Mouse (Mus musculus) common myeloid progenitor, adult 5-6 weeks (primary cell): ENCODE measurements around the gene Tjp2. TPM values are rescaled to one million over a fixed set of nuclear protein-coding genes. Genes with fewer than 3 reads are reported as not detected.
A peak's percentile ranks its signal among the peaks of the same experiment; 100 is the strongest.
"Not testable (repeated sequence)": the region's sequence is repeated elsewhere in the genome, so short reads cannot be mapped to it uniquely, and the experiment has no call there.

Source experiments
- ATAC-seq: replicated peaks from 2 replicates; pipeline ENCODE4 v1.8.0; 2016; ENCODE audit warnings: low read depth, mild to moderate bottlenecking, moderate TSS enrichment, inconsistent platforms; ENCODE audit not compliant: poor library complexity, severe bottlenecking
- total RNA-seq: library from RNA; stranded (forward); fragments of 200-1000, 187-1606 nt; gene quantifications from 2 replicates; pipeline ENCODE4 v1.2.3, GENCODE M21; 2017

Tjp2 gene
- 5.8 and 6.3 TPM in 2 replicates for total RNA-seq

GRCm38 (mm10) chr19:24224500-24225304, at the start of gene Tjp2:
Tjp2 (minus strand) TSS chr19:24225030.
- peak; percentile 71 for ATAC-seq

DNA sequence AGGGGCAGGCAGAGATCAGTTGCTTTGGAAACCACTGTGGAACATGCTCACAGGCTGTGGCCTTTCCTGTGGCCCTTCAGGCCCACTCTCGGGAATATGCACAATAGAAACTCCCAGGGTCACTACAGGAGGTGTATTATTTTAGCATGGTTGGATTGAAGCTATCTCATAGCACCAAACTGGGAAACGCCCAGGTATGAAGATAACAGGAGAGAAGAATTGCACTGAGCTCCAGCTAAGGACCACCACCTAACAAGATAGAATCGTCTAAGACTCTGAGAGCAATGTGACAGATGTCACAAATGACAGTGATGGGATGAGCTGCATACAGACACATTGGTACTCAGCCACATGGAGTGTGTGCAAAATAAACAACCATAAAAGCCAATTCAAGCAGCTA, 49.5 kb upstream of the Tjp2 start:
- ATAC-seq: no peak

- peak; percentile 96 for ATAC-seq
Measured at GRCm38 (mm10) chr19:24271746-24272426, 47.1 kb upstream of the Tjp2 start.

- no peak for ATAC-seq
Measured at GRCm38 (mm10) chr19:24271326-24271725, 46.5 kb upstream of the Tjp2 start.

GRCm38 (mm10) chr19:24268531-24268930, 43.7 kb upstream of the Tjp2 start:
- no peak for ATAC-seq

DNA sequence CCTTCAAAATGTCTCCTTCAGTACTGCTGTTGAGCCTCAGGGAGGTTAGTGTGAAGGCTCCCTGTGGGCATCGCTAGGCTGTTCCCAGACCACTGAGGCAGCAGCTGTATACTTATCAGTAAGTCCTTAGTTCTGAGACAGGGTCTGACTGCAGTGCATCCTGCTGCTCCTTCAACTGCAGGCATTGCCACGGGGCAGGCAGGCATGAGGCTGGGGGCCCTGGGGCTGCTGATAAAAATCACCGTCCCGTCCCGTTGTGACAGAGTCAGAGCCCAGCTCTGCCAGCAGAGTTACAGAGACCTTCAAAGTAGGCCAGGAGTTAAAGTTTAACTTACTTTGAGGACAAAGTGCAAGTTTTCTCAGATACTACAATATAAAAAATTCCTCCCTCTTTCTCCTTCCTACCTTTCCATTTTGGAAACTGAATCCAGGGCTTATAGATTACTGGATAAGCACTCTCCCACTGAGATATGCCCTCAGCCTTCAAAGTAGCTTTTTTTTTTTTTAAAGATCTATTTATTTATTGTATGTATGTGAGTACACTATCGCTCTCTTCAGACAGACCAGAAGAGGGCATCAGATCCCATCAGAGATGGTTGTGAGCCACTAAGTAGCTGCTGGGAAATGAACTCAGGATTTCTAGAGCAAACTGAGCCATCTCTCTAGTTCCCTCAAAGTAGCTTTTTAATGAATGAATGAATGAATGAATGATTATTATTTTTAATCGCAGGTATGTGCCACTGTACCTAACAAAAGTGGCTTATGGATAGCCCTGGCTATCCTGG, 41.4 kb upstream of the Tjp2 start:
- ATAC-seq: no peak

GRCm38 (mm10) chr19:24264991-24265390, 40.2 kb upstream of the Tjp2 start:
- ATAC-seq: peak; percentile 98

- ATAC-seq: no peak
Measured at GRCm38 (mm10) chr19:24262736-24263135, 37.9 kb upstream of the Tjp2 start.

GRCm38 (mm10) chr19:24259390-24260351, 34.8 kb upstream of the Tjp2 start:
- ATAC-seq: no peak

GRCm38 (mm10) chr19:24258368-24258767, 33.5 kb upstream of the Tjp2 start:
- ATAC-seq: no peak

GRCm38 (mm10) chr19:24257962-24258361, 33.1 kb upstream of the Tjp2 start:
- no peak for ATAC-seq

GRCm38 (mm10) chr19:24253657-24254260, 28.9 kb upstream of the Tjp2 start:
- ATAC-seq: no peak

DNA sequence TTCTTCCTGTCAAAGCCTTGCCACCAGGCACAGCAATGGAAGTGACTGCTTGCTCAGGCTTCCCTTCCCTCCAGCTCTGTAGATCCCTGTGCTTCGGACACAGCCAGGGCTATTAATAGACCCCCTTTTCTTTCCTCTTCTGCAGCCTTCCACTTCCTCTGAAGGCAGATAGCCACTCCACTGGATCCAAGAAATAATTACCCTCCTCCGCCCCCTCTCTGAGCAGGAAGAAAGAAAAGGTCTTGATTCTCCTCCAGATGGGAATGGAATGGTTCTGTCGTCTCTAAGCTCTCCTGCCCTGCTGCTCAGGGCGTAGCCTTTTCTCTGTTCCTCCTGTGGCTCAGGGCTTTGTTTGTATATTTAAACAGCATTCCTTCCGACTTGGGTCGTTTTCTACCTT, 27.0 kb upstream of the Tjp2 start:
- ATAC-seq: no peak

DNA sequence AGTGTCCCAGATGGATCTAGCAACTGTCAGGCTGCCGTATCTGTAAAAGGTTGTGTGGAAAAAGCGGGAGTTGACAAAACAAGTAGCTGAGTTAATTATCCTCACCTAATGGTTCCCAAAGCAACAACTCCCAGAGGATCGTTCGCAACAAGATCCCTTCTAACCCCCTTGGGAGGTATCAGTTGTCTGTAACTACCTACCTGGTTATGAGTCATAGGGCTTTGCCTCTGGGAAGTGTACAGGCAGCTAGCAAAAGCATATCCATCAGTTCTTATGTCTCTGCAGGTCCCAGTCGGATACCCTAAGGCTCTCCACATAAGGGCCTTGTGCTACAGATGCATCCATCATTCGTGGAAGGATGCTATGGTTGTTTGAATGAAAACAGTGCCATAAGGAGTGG, 18.5 kb upstream of the Tjp2 start:
- no peak for ATAC-seq

DNA sequence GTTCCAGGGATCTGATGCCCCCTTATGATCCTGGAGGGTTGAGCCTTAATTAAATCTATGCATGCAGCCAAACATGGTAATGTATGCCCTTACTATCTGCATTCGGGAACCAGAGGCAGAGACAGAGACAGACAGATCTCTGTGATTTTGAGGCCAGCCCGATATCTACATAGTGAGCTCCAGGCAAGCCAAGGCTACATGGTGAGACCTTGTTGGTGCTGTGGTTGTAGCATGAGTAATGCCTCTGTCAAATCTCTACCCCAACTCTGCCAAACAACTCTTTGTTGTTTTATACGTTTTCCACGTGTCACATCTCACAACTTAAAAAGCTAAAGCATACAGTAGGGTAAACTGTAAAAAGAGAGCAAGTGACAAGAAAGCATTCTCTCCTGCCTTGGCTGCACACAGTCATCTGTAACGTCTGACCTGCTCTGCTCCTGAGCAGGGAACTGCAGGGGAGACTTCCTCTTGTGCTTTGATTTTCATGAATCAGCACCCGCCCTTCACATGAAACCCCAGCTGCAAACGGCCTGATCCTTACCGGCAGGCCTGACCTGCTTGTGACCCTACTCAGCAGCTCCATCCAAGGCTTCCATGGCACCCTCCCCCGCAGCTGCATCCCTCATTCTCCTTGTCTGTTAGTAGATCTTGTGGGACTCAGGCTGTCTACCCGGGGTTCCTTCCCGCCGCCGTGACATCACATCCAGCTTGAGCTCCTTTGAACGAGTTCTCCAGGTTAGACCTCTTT, 17.1 kb upstream of the Tjp2 start:
- ATAC-seq: no peak

DNA sequence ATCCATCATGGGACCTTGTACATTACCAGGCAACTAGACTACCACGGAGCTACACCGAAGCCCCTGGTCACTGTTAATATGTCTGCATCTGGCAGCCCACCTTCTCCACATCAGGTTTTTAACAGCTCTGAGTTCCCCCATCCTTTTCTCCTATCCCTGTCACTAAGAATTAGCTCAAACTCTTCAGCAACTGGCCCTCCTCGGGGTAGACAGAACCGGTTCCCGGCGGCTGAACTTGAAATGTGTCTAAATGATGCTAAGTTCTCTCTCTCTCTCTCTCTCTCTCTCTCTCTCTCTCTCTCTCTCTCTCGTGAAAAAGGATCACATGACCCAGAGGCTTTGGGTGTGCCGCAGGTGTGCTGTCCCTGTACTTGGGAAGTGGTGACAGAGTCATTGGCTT, 16.4 kb upstream of the Tjp2 start:
- ATAC-seq: no peak

DNA sequence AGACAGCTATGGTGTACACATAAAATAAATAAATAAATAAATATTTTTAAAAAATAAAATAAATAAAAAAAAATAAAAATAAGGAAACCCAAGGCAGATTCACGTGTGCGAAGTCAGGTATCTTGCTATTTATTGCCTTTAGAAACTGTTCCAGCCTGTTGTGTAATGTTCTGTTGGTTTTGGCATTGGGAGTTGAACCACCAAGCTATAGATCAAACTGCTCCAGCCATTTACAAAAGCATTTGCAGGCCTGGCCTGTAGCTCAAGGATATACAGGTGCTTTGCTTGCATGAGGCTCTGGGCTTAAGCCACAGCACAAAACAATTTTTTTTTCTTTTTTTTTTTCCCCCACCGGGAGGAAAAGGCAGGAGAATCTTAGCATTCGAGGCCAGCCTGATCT, 13.2 kb upstream of the Tjp2 start:
- no peak for ATAC-seq

DNA sequence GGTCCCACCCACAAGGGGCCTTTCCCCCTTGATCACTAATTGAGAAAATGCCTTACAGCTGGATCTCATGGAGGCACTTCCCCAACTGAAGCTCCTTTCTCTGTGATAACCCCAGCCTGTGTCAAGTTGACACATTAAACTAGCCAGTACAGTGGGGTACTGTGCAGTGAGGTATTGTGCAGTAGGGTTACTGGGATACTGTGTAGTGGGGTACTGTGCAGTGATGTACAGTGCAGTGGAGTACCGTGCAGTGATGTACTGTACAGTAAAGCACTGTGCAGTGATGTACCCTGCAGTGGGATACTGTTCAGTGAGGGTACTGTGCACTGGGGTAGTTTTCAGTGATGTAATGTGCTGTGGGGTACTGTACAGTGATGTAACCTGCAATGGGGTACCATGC, 7.5 kb upstream of the Tjp2 start:
- ATAC-seq: not testable (repeated sequence)

GRCm38 (mm10) chr19:24225305-24225696, 471 bp upstream of the Tjp2 start:
- peak; percentile 74 for ATAC-seq
